Mouse (Mus musculus) cortical plate, adult 2 months (tissue): ENCODE results near the gene Nectin1. TPM values are rescaled to one million over a fixed set of nuclear protein-coding genes. Genes with fewer than 3 reads are reported as not detected.

ENCODE experiments used
- H3K27ac ChIP-seq: fragments of 200-500 bp; 2 replicates; pipeline ENCODE4 v1.5.1; 2012; ENCODE audit warnings: low read length, control low read depth, inconsistent platforms; ENCODE audit not compliant: insufficient read depth
- H3K4me1 ChIP-seq: fragments of 200-500 bp; 2 replicates; pipeline ENCODE4 v1.6.1; 2011; ENCODE audit warnings: low read length; ENCODE audit not compliant: control insufficient read depth, insufficient read depth
- H3K4me3 ChIP-seq: fragments of 200-500 bp; 2 replicates; pipeline ENCODE4 v1.5.1; 2011; ENCODE audit warnings: mild to moderate bottlenecking, low read length, control low read depth; ENCODE audit not compliant: insufficient read depth
- CTCF ChIP-seq: fragments of 200-500 bp; IDR thresholded peaks from 2 replicates; pipeline ENCODE4 v1.5.1; 2011; ENCODE audit warnings: mild to moderate bottlenecking, control low read depth, low read length; ENCODE audit not compliant: insufficient read depth; ENCODE audit errors: extremely low read depth
- POLR2A ChIP-seq: fragments of 200-500 bp; IDR thresholded peaks from 2 replicates; pipeline ENCODE4 v1.6.1; 2011; ENCODE audit warnings: mild to moderate bottlenecking, low read length, control low read depth; ENCODE audit not compliant: insufficient read depth; ENCODE audit errors: extremely low read depth
- polyA plus RNA-seq: library from polyadenylated mRNA; depleted of rRNA; stranded (reverse); fragments of >200 nt; gene quantifications from 2 replicates; pipeline ENCODE4 v1.2.3, GENCODE M21; 2012

Gene Nectin1
- polyA plus RNA-seq, 1 experiment: 19.2 TPM

GRCm38 (mm10) chr9:43757225-43757624 lies 13.4 kb downstream of the Nectin1 start:
- TF ChIP-seq CTCF (no peak), POLR2A (no peak)
- Histone ChIP-seq H3K4me1 (peaks cover 10% of the 10 kb centered on the region), H3K4me3 (no peak overlapping the region), H3K27ac (no peak overlapping the region)

- Histone ChIP-seq H3K27ac (no peak overlapping the region), H3K4me3 (no peak overlapping the region), H3K4me1 (peaks cover 10% of the 10 kb centered on the region)
- TF ChIP-seq CTCF (no peak), POLR2A (no peak)
Measured at GRCm38 (mm10) chr9:43757972-43758965, 14.5 kb downstream of the Nectin1 start.

- TF ChIP-seq POLR2A (no peak), CTCF (no peak)
- Histone ChIP-seq H3K4me3 (no peak overlapping the region), H3K27ac (no peak overlapping the region), H3K4me1 (peaks cover 10% of the 10 kb centered on the region)
Measured at GRCm38 (mm10) chr9:43760078-43760477, 16.3 kb downstream of the Nectin1 start.

- no peak for TF ChIP-seq POLR2A
- TF ChIP-seq CTCF: no peak
- no peak overlapping the region for H3K27ac ChIP-seq
- H3K4me1 ChIP-seq: peaks cover 10% of the 10 kb centered on the region
- H3K4me3 ChIP-seq: no peak overlapping the region
Measured at GRCm38 (mm10) chr9:43761181-43761820, 17.5 kb downstream of the Nectin1 start.

- H3K4me1 ChIP-seq: peaks cover 10% of the 10 kb centered on the region
- H3K27ac ChIP-seq: no peak overlapping the region
- H3K4me3 ChIP-seq: no peak overlapping the region
- TF ChIP-seq POLR2A (no peak), CTCF (no peak)
Measured at GRCm38 (mm10) chr9:43761941-43762340, 18.2 kb downstream of the Nectin1 start.

- Histone ChIP-seq H3K4me1 (peaks cover 6% of the 10 kb centered on the region), H3K27ac (no peak overlapping the region), H3K4me3 (no peak overlapping the region)
- TF ChIP-seq POLR2A: no peak
- TF ChIP-seq CTCF: no peak
Measured at GRCm38 (mm10) chr9:43765419-43766179, 21.8 kb downstream of the Nectin1 start.

GRCm38 (mm10) chr9:43768779-43769178 lies 25.0 kb downstream of the Nectin1 start:
- no peaks in the 10 kb centered on the region for H3K4me1 ChIP-seq
- H3K27ac ChIP-seq: no peak overlapping the region
- TF ChIP-seq POLR2A (no peak), CTCF (no peak)
- H3K4me3 ChIP-seq: no peak overlapping the region

- Histone ChIP-seq H3K27ac (no peak overlapping the region), H3K4me1 (no peaks in the 10 kb centered on the region), H3K4me3 (no peak overlapping the region)
- no peak for TF ChIP-seq CTCF
Measured at GRCm38 (mm10) chr9:43769228-43769627, 25.4 kb downstream of the Nectin1 start.

- Histone ChIP-seq H3K4me3 (no peak overlapping the region), H3K4me1 (no peaks in the 10 kb centered on the region), H3K27ac (no peak overlapping the region)
- TF ChIP-seq CTCF (no peak), POLR2A (no peak)
Measured at GRCm38 (mm10) chr9:43769940-43770339, 26.2 kb downstream of the Nectin1 start.

- TF ChIP-seq POLR2A (no peak), CTCF (no peak)
- H3K4me1 ChIP-seq: no peaks in the 10 kb centered on the region
- no peak overlapping the region for H3K4me3 ChIP-seq
- no peak overlapping the region for H3K27ac ChIP-seq
Measured at GRCm38 (mm10) chr9:43771041-43771440, 27.3 kb downstream of the Nectin1 start.
